Mouse (Mus musculus): Measurements from ENCODE around the gene Mrgprh.
"Not testable (repeated sequence)": the region's sequence is repeated elsewhere in the genome, so short reads cannot be mapped to it uniquely, and the experiment has no call there.

Mrgprh gene

GRCm38 (mm10) chr17:12868640-12869039 is 7.2 kb upstream of the Mrgprh start:
- no peak for DNase-seq (ENCODE audit: low spot score)

- DNase-seq (ENCODE audit: low spot score): no peak
Measured at GRCm38 (mm10) chr17:12872275-12873028, 3.4 kb upstream of the Mrgprh start.

GRCm38 (mm10) chr17:12880178-12880577 is 4.3 kb downstream of the Mrgprh start:
- DNase-seq (ENCODE audit: low spot score): peak; percentile 86

- no peak for DNase-seq (ENCODE audit: low spot score)
Measured at GRCm38 (mm10) chr17:12881216-12881615, 5.4 kb downstream of the Mrgprh start.

- DNase-seq (ENCODE audit: low spot score): no peak
Measured at GRCm38 (mm10) chr17:12886620-12887019, 10.8 kb downstream of the Mrgprh start.

- no peak for DNase-seq (ENCODE audit: low spot score)
Measured at GRCm38 (mm10) chr17:12887021-12887775, 11.4 kb downstream of the Mrgprh start.

- DNase-seq (ENCODE audit: low spot score): no peak
Measured at GRCm38 (mm10) chr17:12891054-12891453, 15.2 kb downstream of the Mrgprh start.

GRCm38 (mm10) chr17:12892033-12892432 is 16.2 kb downstream of the Mrgprh start:
- DNase-seq (ENCODE audit: low spot score): no peak

- DNase-seq (ENCODE audit: low spot score): no peak
Measured at GRCm38 (mm10) chr17:12897674-12898073, 21.8 kb downstream of the Mrgprh start.

GRCm38 (mm10) chr17:12898607-12899006 is 22.8 kb downstream of the Mrgprh start:
- not testable (repeated sequence) for DNase-seq (ENCODE audit: low spot score)

GRCm38 (mm10) chr17:12902291-12902690 is 26.5 kb downstream of the Mrgprh start:
- no peak for DNase-seq (ENCODE audit: low spot score)

- DNase-seq (ENCODE audit: low spot score): peak; percentile 54
Measured at GRCm38 (mm10) chr17:12903372-12904333, 27.8 kb downstream of the Mrgprh start.

GRCm38 (mm10) chr17:12904349-12904748 is 28.5 kb downstream of the Mrgprh start:
- no peak for DNase-seq (ENCODE audit: low spot score)

GRCm38 (mm10) chr17:12905810-12906209 is 30.0 kb downstream of the Mrgprh start:
- DNase-seq (ENCODE audit: low spot score): no peak

GRCm38 (mm10) chr17:12906436-12906835 is 30.6 kb downstream of the Mrgprh start:
- DNase-seq (ENCODE audit: low spot score): no peak

GRCm38 (mm10) chr17:12909361-12910280 is 33.8 kb downstream of the Mrgprh start, which contains the start of gene Pnldc1:
Gene Pnldc1 (minus strand): TSS chr17:12910230.
- DNase-seq (ENCODE audit: low spot score): no peak

GRCm38 (mm10) chr17:12910391-12910790 is 34.6 kb downstream of the Mrgprh start:
- DNase-seq (ENCODE audit: low spot score): no peak

GRCm38 (mm10) chr17:12915488-12915880 is 39.6 kb downstream of the Mrgprh start, which contains the start of gene Tcp1:
Gene Tcp1 (plus strand): TSS chr17:12915701.
- DNase-seq (ENCODE audit: low spot score): no peak

GRCm38 (mm10) chr17:12915881-12916583 is 40.2 kb downstream of the Mrgprh start, which contains the start of gene Mrpl18:
Gene Mrpl18 (minus strand): TSS chr17:12916345.
- peak; percentile 100 for DNase-seq (ENCODE audit: low spot score)

Measured in lung, postnatal 25 days (tissue).